Mouse (Mus musculus): Measurements from ENCODE around the gene Arl15.

DNA sequence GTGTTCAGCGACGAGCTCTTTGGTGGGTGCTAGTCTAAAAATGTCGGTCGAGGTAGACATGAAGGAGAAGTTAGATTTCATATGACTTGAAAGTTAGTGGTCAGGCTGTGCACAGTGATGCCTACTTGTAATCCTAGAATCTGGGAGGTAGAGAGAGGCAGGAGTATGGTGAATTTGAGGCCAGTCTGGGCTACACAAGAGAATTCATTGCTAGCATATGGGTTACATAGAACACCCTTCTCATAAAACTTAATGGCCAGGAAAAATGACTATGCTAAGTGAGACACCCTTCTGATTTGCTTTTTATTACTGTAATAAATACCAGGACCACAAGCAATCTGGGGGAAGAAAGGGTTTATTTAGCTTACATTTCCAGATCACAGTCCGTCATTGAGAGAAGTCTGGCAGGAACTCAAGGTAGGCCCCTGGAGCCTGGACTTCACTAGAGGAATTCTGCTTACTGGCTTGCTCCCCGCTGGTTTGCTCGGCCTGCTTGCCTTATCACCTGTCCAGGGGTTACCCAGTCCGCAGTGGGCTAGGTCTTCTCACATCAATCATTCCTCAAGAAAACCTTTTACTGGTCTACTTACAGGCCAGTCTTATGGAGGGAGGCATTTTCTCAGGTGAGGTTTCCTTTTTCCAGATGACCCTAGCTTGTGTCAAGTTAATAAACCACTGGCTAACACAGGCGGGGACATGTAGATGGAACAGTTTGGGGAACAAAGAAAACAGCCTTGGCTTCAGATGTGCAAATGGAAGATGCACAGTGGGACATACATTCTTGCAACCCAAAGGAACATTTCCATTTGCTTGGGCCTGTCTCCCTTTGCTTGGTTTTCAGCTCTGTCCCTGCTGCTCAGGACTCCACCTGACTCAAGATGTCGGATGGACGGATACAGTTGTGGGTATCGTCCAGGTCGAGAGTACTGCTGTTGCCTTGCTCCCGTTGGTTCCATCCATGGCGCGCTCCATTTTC lies 44.6 kb downstream of the Arl15 start:
- TF ChIP-seq CTCF (IDR thresholded peaks at IDR 0.05) = no peak
- no peak for TF ChIP-seq EP300 (IDR thresholded peaks at IDR 0.05)
